Mouse (Mus musculus) liver, embryonic 16.5 days (tissue): ENCODE data around the gene Dapp1. TPM values are rescaled to one million over a fixed set of nuclear protein-coding genes. Genes with fewer than 3 reads are reported as not detected.

Experiments
- ATAC-seq: fragments of 200-750 bp; cut with Nextera tagmentation; 2 replicates; pipeline ENCODE4 v1.8.0; 2017; ENCODE audit warnings: low read depth, mild to moderate bottlenecking, moderate number of reproducible peaks, moderate library complexity
- H3K27ac ChIP-seq: fragments of 300-500 bp; sonication (generic); 2 replicates; pipeline ENCODE4 v1.5.1; 2014; ENCODE audit warnings: mild to moderate bottlenecking, low read length
- H3K27me3 ChIP-seq: fragments of 300-500 bp; sonication (generic); 2 replicates; pipeline ENCODE4 v1.6.1; 2014; ENCODE audit warnings: low read depth, low read length, mixed read lengths; ENCODE audit not compliant: control insufficient read depth, insufficient read depth
- H3K36me3 ChIP-seq: fragments of 300-500 bp; sonication (generic); 2 replicates; pipeline ENCODE4 v1.6.1; 2014; ENCODE audit warnings: mild to moderate bottlenecking; ENCODE audit not compliant: control insufficient read depth, insufficient read depth
- H3K4me1 ChIP-seq: fragments of 300-500 bp; sonication (generic); 2 replicates; pipeline ENCODE4 v1.6.1; 2014; ENCODE audit warnings: low read depth, low read length, mixed read lengths; ENCODE audit not compliant: control insufficient read depth
- H3K4me2 ChIP-seq: fragments of 300-500 bp; sonication (generic); 2 replicates; pipeline ENCODE4 v1.6.1; 2014; ENCODE audit warnings: low read depth, low read length, mixed read lengths
- H3K4me3 ChIP-seq: fragments of 300-500 bp; sonication (generic); 2 replicates; pipeline ENCODE4 v1.5.1; 2014; ENCODE audit warnings: low read depth, mild to moderate bottlenecking, low read length
- H3K9ac ChIP-seq: fragments of 300-500 bp; sonication (generic); 2 replicates; pipeline ENCODE4 v1.6.1; 2014; ENCODE audit warnings: low read depth, low read length
- H3K9me3 ChIP-seq: fragments of 300-500 bp; sonication (generic); replicated peaks from 2 replicates; pipeline ENCODE4 v1.6.1; 2016; ENCODE audit warnings: low read length; ENCODE audit not compliant: control insufficient read depth
- WGBS: fragments of 180-500 bp; shearing (Covaris S2); extraction: QIAGEN DNeasy Blood & Tissue Kit; methylation state at CpG from one replicate; pipeline ENCODE4 v1.1.7; 2014; ENCODE audit not compliant: insufficient replicate concordance; 5-methylcytosine and 5-hydroxymethylcytosine counted together
- polyA plus RNA-seq: library from polyadenylated mRNA; unstranded; fragments of >200 nt; fragmentation: Nextera tagmentation; extraction: Ambion mirVana; gene quantifications from 2 replicates; pipeline ENCODE4 v1.2.1, GENCODE M21; 2015

Dapp1 gene
- polyA plus RNA-seq, 1 experiment from 2014 or later: 13.0 TPM

DNA sequence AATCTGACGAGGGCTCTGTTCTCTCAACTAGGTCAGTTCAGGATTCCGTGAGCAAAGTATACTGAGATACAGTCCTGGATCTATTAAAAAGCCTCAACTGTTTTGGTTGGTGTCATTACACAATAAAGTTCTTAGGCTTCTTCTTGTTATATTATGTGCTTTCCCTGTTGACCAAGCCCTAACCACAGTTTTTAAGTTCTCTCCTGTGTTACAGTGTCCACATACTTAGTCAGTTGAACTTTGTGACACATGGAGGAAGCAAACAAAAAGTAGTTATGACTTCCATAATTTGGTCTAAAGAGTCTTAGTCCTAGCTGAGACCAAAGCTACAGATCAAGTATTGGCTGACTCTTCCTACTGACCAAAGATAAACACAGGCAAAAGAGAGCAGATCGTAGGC lies 34.5 kb downstream of the Dapp1 start:
- Histone ChIP-seq H3K4me2 (no peak overlapping the region), H3K27me3 (no peaks in the 10 kb centered on the region), H3K9me3 (no peaks in the 10 kb centered on the region), H3K27ac (peak overlapping the region; percentile 18), H3K4me3 (no peak overlapping the region), H3K36me3 (peaks cover 2% of the 10 kb centered on the region), H3K4me1 (peaks cover 48% of the 10 kb centered on the region), H3K9ac (no peak overlapping the region)
- 64% methylated on average over 3 of the region's 3 CpGs for WGBS
- ATAC-seq: no peak

- WGBS: 19% methylated on average over 6 of the region's 6 CpGs
- H3K4me3 ChIP-seq: no peak overlapping the region
- H3K27me3 ChIP-seq: no peaks in the 10 kb centered on the region
- H3K4me2 ChIP-seq: no peak overlapping the region; the same call in 1 of the 2 replicates
- peaks cover 44% of the 10 kb centered on the region for H3K4me1 ChIP-seq
- no peaks in the 10 kb centered on the region; the same call in 1 of the 2 replicates for H3K36me3 ChIP-seq
- peak overlapping the region; percentile 9; the same call in 1 of the 2 replicates for H3K27ac ChIP-seq
- H3K9ac ChIP-seq: no peak overlapping the region
- peak; percentile 65 for ATAC-seq
- H3K9me3 ChIP-seq: no peaks in the 10 kb centered on the region
These were observed 37.6 kb downstream of the Dapp1 start for GRCm38 (mm10) chr3:137943737-137944154.

- WGBS: 67% methylated on average over 12 of the region's 12 CpGs
These were observed 39.2 kb downstream of the Dapp1 start for GRCm38 (mm10) chr3:137942098-137942622.

DNA sequence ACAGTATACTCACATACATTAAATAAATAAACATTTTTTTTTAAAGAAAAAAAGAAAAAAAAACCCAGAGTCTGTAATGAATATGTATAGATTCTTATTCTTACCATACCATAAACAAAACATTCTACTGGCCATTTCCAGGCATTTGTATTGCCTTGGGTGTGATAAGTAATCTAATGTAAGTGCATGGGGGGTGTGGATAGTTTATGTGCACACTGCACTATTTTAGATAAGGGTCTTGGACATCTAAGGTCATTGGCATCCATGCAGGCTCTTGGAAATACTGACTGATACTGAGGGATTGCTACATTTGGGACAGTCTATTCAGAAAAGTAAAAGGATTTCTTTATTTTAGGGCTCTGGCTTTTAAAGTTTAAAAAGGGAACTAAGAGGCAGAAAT lies 39.8 kb downstream of the Dapp1 start:
- Histone ChIP-seq H3K4me1 (peaks cover 41% of the 10 kb centered on the region), H3K4me2 (peak overlapping the region; percentile 23; the same call in 1 of the 2 replicates), H3K9me3 (no peaks in the 10 kb centered on the region), H3K27ac (peak overlapping the region; percentile 70), H3K4me3 (no peak overlapping the region), H3K9ac (no peak overlapping the region), H3K27me3 (no peaks in the 10 kb centered on the region), H3K36me3 (no peaks in the 10 kb centered on the region; the same call in 1 of the 2 replicates)
- peak; percentile 68 for ATAC-seq

More at GRCm38 (mm10) chr3:137942098-137942622, 39.2 kb downstream of the Dapp1 start:
- Histone ChIP-seq H3K27me3 (no peaks in the 10 kb centered on the region), H3K4me3 (no peak overlapping the region), H3K4me2 (no peak overlapping the region), H3K27ac (peak overlapping the region; percentile 41; the same call in 1 of the 2 replicates), H3K36me3 (no peaks in the 10 kb centered on the region; the same call in 1 of the 2 replicates), H3K4me1 (peaks cover 41% of the 10 kb centered on the region), H3K9me3 (no peaks in the 10 kb centered on the region), H3K9ac (no peak overlapping the region)
- no peak for ATAC-seq

DNA sequence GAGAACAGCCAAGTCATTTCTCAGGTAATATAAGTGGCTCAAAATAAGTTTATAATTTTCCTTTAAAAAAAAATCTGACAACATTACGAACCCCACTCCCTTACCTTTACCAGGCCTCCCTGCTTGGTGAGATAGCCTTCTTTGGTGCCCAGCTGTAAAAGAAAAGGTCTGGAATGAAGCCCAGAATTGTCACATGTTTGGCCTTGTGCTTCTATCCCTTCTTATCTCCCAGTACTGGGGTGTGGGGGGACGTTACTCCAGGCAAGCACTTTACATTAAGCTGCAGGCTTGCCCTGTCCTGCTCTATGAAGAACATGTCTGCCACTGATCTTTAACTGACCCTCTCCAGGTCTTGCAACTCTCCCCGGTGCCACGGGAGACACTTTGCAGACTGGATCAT lies 40.6 kb downstream of the Dapp1 start:
- peak; percentile 83 for ATAC-seq
- no peaks in the 10 kb centered on the region for H3K9me3 ChIP-seq
- H3K9ac ChIP-seq: peak overlapping the region; percentile 43
- H3K27me3 ChIP-seq: no peaks in the 10 kb centered on the region
- peaks cover 41% of the 10 kb centered on the region for H3K4me1 ChIP-seq
- no peaks in the 10 kb centered on the region for H3K36me3 ChIP-seq
- no peak overlapping the region for H3K4me3 ChIP-seq
- WGBS: 18% methylated on average over 4 of the region's 4 CpGs
- peak overlapping the region; percentile 18 for H3K4me2 ChIP-seq
- peak overlapping the region; percentile 70 for H3K27ac ChIP-seq

DNA sequence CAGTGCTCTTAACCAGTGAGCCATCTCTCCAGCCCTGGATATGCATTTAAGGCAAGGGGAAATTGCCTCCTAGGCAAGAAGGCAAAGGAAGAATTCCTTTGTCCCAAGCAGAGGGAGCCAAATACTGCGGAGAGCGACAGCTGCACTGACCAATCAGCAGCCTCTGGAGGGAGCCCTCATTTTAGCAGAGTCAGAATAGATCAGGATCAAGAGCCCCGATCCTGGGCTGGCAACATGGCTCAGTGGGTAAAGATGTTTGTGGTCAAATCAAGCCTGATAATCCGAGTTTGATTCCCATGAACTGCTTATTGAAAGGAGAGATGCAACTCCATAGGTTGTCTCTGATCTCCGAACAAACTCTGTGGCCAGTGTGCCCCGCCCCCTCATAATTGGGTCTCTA lies 42.7 kb downstream of the Dapp1 start:
- H3K27ac ChIP-seq: no peak overlapping the region
- WGBS: 65% methylated on average over 6 of the region's 6 CpGs
- H3K4me3 ChIP-seq: no peak overlapping the region
- H3K27me3 ChIP-seq: no peaks in the 10 kb centered on the region
- H3K9ac ChIP-seq: no peak overlapping the region
- H3K4me2 ChIP-seq: no peak overlapping the region
- no peak for ATAC-seq
- H3K9me3 ChIP-seq: no peaks in the 10 kb centered on the region
- peaks cover 33% of the 10 kb centered on the region for H3K4me1 ChIP-seq
- H3K36me3 ChIP-seq: peaks cover 10% of the 10 kb centered on the region

DNA sequence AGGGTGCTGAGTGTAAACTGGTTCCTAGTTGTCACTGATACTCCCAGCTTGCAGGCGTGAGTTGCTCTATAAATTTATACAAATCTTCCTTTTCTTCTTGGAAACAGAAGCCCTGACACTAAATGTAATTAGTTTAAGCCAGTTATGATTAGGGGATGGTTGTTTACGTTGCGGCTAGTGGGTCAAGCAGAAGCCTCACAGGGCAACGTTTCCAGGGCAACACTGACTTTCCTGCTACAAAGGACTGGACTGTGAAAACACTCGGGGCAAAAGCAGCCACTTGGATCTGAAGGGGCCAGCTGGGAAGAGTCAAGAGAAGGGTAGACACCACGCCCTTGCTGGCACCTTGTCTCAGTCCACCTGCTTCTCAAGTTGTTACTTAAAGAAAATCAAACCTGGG lies 44.8 kb downstream of the Dapp1 start:
- H3K9ac ChIP-seq: no peak overlapping the region
- H3K4me3 ChIP-seq: no peak overlapping the region
- H3K4me2 ChIP-seq: no peak overlapping the region
- 63% methylated on average over 6 of the region's 6 CpGs for WGBS
- H3K27me3 ChIP-seq: no peaks in the 10 kb centered on the region
- peaks cover 15% of the 10 kb centered on the region for H3K36me3 ChIP-seq
- no peak overlapping the region for H3K27ac ChIP-seq
- no peak for ATAC-seq
- peaks cover 18% of the 10 kb centered on the region for H3K4me1 ChIP-seq
- H3K9me3 ChIP-seq: no peaks in the 10 kb centered on the region

DNA sequence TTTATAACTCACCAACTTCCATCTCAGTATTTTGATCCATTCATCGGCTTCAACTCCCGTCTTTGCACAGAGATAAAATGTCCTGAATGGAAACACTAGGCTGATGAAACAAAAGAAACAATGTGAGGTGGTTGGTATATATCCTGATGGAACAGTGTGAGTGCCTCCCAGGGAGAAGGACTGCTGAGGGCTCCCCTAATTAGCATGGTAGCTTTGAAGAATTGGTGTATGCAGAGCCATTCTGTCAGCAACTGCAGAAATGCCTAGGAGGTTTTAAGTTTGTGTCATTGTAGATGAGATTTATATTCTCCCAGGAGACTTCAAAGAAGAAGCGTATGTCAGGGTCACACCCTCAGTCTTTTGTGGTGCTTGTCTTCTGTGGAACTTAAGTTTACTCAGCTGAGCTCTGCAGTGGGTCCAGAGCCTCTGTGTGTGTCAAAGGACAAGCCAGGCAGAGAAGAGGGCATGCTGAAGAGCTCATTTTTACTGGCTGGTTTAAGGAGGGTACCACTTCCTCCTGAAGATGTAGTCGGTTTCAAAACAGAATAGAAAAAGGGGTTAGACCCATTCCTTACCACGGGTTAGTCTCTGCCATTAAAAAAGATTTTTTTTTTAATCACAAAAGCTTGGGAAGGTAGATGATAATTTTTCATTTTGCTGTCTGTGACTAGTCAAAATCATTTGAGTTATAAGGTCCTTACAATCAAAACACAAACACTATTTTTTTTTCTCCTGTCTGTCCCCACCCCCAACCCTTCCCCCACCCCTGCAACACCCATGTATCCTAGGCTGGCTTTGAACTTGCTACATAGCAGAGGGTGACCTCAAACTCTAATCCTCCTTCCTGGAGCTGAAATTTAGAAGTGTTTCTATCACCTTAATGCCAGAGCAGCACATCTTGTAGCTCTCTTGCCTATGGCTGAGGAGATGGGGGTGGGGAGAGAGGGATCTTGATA lies 45.5 kb downstream of the Dapp1 start:
- WGBS: 72% methylated on average over 5 of the region's 5 CpGs
- Histone ChIP-seq H3K27me3 (no peaks in the 10 kb centered on the region), H3K4me2 (no peak overlapping the region), H3K4me3 (no peak overlapping the region), H3K9ac (no peak overlapping the region), H3K36me3 (peaks cover 15% of the 10 kb centered on the region), H3K27ac (no peak overlapping the region), H3K9me3 (no peaks in the 10 kb centered on the region), H3K4me1 (peaks cover 12% of the 10 kb centered on the region)
- no peak for ATAC-seq

DNA sequence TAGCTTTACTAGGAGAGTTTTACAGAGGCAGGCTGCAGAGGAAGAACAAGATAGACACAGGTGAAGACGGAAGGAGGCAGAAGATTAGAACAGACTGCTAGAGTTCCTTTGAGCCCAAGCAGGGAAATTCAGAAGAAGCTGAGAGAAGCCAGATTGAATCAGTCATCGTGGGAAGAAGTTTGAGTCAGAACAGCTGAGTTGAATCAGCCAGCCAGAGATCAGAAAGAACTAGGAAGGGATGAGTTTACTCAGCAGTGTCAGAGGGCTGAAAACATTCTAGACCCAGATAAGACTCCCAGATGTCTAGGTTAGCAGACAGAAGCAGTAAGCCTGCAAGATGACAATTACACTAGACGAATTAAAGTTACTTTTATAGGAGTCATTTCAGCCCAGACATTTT lies 47.4 kb downstream of the Dapp1 start:
- 61% methylated on average over 3 of the region's 3 CpGs for WGBS
- Histone ChIP-seq H3K27ac (no peak overlapping the region), H3K4me2 (no peak overlapping the region), H3K4me3 (no peak overlapping the region), H3K9ac (no peak overlapping the region), H3K27me3 (no peaks in the 10 kb centered on the region), H3K36me3 (peaks cover 16% of the 10 kb centered on the region), H3K9me3 (no peaks in the 10 kb centered on the region), H3K4me1 (peaks cover 2% of the 10 kb centered on the region)
- ATAC-seq: no peak
